Mouse (Mus musculus) ES-E14 (cell line): ENCODE measurements around the gene Shroom3. TPM values are rescaled to one million over a fixed set of nuclear protein-coding genes. Genes with fewer than 3 reads are reported as not detected.

Experiments used
- DNase-seq: peaks from one replicate; pipeline ENCODE4 v3.0.0-alpha.2; 2013; ENCODE audit warnings: low read depth, low spot score
- H3K27ac ChIP-seq: 2 replicates; pipeline ENCODE4 v1.5.1; 2012; ENCODE audit warnings: low read depth, mild to moderate bottlenecking, low read length, moderate library complexity, mixed read lengths; ENCODE audit not compliant: poor library complexity, insufficient read depth, severe bottlenecking
- H3K36me3 ChIP-seq: 2 replicates; pipeline ENCODE4 v1.6.1; 2012; ENCODE audit warnings: mild to moderate bottlenecking, low read length, moderate library complexity, mixed read lengths; ENCODE audit not compliant: control insufficient read depth, poor library complexity, insufficient read depth, severe bottlenecking
- H3K4me1 ChIP-seq, 2 experiments: fragments of 150-350 bp in 1 of 2; sonication (generic) in 1 of 2; 2 replicates each; pipeline ENCODE4 v1.6.1; 2012; ENCODE audit warnings: low read length in 2 of 2, mild to moderate bottlenecking in 1 of 2, mixed read lengths in 1 of 2; ENCODE audit not compliant: control insufficient read depth in 2 of 2, insufficient read depth in 2 of 2, poor library complexity in 1 of 2
- H3K4me3 ChIP-seq, 2 experiments: fragments of 150-350 bp in 1 of 2; sonication (generic) in 1 of 2; 2 replicates each; pipeline ENCODE4 v1.5.1; 2012; ENCODE audit warnings: low read length in 2 of 2, low read depth in 1 of 2, mild to moderate bottlenecking in 1 of 2, mixed read lengths in 1 of 2; ENCODE audit not compliant: insufficient read depth in 1 of 2, poor library complexity in 1 of 2, severe bottlenecking in 1 of 2
- H3K9ac ChIP-seq: 2 replicates; pipeline ENCODE4 v1.6.1; 2012; ENCODE audit warnings: low read depth, mild to moderate bottlenecking, low read length, mixed read lengths; ENCODE audit not compliant: poor library complexity, insufficient read depth, severe bottlenecking
- H3K9me3 ChIP-seq: fragments of 150-350 bp; sonication (generic); 2 replicates; pipeline ENCODE4 v1.6.1; 2012; ENCODE audit warnings: low read depth, mild to moderate bottlenecking, low read length; ENCODE audit not compliant: control insufficient read depth, insufficient read depth
- CHD2 ChIP-seq: IDR thresholded peaks from 2 replicates; pipeline ENCODE4 v1.6.1; 2014; ENCODE audit warnings: mild to moderate bottlenecking, low read depth, low read length, inconsistent platforms
- HCFC1 ChIP-seq: IDR thresholded peaks from 2 replicates; pipeline ENCODE4 v1.6.1; 2012; ENCODE audit warnings: low read length, inconsistent platforms, borderline replicate concordance; ENCODE audit not compliant: insufficient read depth
- MAFK ChIP-seq: IDR thresholded peaks from 2 replicates; pipeline ENCODE4 v1.6.1; 2014; ENCODE audit warnings: mild to moderate bottlenecking, low read depth, low read length, inconsistent platforms; ENCODE audit not compliant: insufficient read depth
- ZC3H11A ChIP-seq: IDR thresholded peaks from 2 replicates; pipeline ENCODE4 v1.6.1; 2012; ENCODE audit warnings: low read depth, mild to moderate bottlenecking, inconsistent platforms, low read length, borderline replicate concordance
- ZNF384 ChIP-seq: IDR thresholded peaks from 2 replicates; pipeline ENCODE4 v1.6.1; 2012; ENCODE audit warnings: low read depth, low read length, inconsistent platforms
- in situ Hi-C, 2 experiments: fragments of 600-800 bp; cut with MboI; formaldehyde crosslinking; loops; one replicate each; pipeline ENCODE4 v1.15.1; 2025; ENCODE audit warnings: low sequenced_read_pairs in 2 of 2, inconsistent platforms in 1 of 2; ENCODE audit not compliant: unreplicated experiment in 2 of 2
- total RNA-seq: library from RNA; depleted of rRNA; stranded (reverse); fragments of 300-350 nt; gene quantifications from 2 replicates; pipeline ENCODE4 v1.2.3, GENCODE M21; 2012

Gene Shroom3
- total RNA-seq, 1 experiment, result 34.1 TPM

GRCm38 (mm10) chr5:92942577-92942976 is 259.3 kb downstream of the Shroom3 start:
- in situ Hi-C loops, result no loop called here
- Histone ChIP-seq H3K36me3 (peaks cover 20% of the 10 kb centered on the region; the same call in 1 of the 2 replicates), H3K27ac (no peak overlapping the region), H3K4me3 (peak overlapping the region; percentile 65 to 73), H3K9me3 (no peaks in the 10 kb centered on the region), H3K9ac (peak overlapping the region; percentile 69), H3K4me1 (no peaks in the 10 kb centered on the region)
- no peak for TF ChIP-seq MAFK
- TF ChIP-seq ZC3H11A, result no peak
- TF ChIP-seq HCFC1, result no peak
- no peak for TF ChIP-seq ZNF384
- no peak for TF ChIP-seq CHD2
- no peak for DNase-seq

- TF ChIP-seq HCFC1 (no peak), ZNF384 (no peak), ZC3H11A (no peak), CHD2 (no peak), MAFK (no peak)
- peaks cover 19% of the 10 kb centered on the region; the same call in 1 of the 2 replicates for H3K36me3 ChIP-seq
- no peak overlapping the region for H3K9ac ChIP-seq
- in situ Hi-C loops, result no loop called here
- H3K4me1 ChIP-seq, result no peaks in the 10 kb centered on the region
- no peak overlapping the region for H3K27ac ChIP-seq
- DNase-seq, result no peak
- no peaks in the 10 kb centered on the region for H3K9me3 ChIP-seq
- H3K4me3 ChIP-seq, result no peak overlapping the region
Measured at GRCm38 (mm10) chr5:92944867-92945266, 261.6 kb downstream of the Shroom3 start.

GRCm38 (mm10) chr5:92948972-92949745 is 265.9 kb downstream of the Shroom3 start:
- H3K9me3 ChIP-seq, result no peaks in the 10 kb centered on the region
- no peak overlapping the region for H3K9ac ChIP-seq
- in situ Hi-C loops, result no loop called here
- no peak overlapping the region for H3K4me3 ChIP-seq
- H3K27ac ChIP-seq, result no peak overlapping the region
- peaks cover 24% of the 10 kb centered on the region for H3K36me3 ChIP-seq
- DNase-seq, result no peak
- peaks cover 0 to 5% of the 10 kb centered on the region in 2 experiments; a peak in 1 of 4 replicates for H3K4me1 ChIP-seq
- TF ChIP-seq ZNF384 (no peak), CHD2 (no peak), MAFK (no peak), ZC3H11A (no peak), HCFC1 (no peak)

- Histone ChIP-seq H3K4me3 (peak overlapping the region in 1 of 2 experiments; percentile 9; a peak in 1 of 4 replicates), H3K36me3 (peaks cover 29% of the 10 kb centered on the region)
- in situ Hi-C loops, result loop anchor here (25.0 kb wide), 2 partner anchors 213 to 238 kb away; no protein-coding TSS in a partner anchor
Measured at GRCm38 (mm10) chr5:92950583-92950982, 267.3 kb downstream of the Shroom3 start.

More at GRCm38 (mm10) chr5:92950583-92950982, 267.3 kb downstream of the Shroom3 start:
- DNase-seq, result no peak
- Histone ChIP-seq H3K9ac (no peak overlapping the region), H3K4me1 (peaks cover 0 to 7% of the 10 kb centered on the region in 2 experiments; a peak in 1 of 4 replicates), H3K9me3 (no peaks in the 10 kb centered on the region), H3K27ac (no peak overlapping the region)
- TF ChIP-seq ZC3H11A (no peak), HCFC1 (no peak), MAFK (no peak), ZNF384 (no peak), CHD2 (no peak)
